Mouse (Mus musculus) cortical plate, adult 2 months (tissue): ENCODE measurements around the gene Tctn3. TPM values are rescaled to one million over a fixed set of nuclear protein-coding genes. Genes with fewer than 3 reads are reported as not detected.
"Not testable (repeated sequence)": the region's sequence is repeated elsewhere in the genome, so short reads cannot be mapped to it uniquely, and the experiment has no call there.

ENCODE experiments used
- H3K27ac ChIP-seq: fragments of 200-500 bp; 2 replicates; pipeline ENCODE4 v1.5.1; 2012; ENCODE audit warnings: low read length, control low read depth, inconsistent platforms; ENCODE audit not compliant: insufficient read depth
- H3K4me1 ChIP-seq: fragments of 200-500 bp; 2 replicates; pipeline ENCODE4 v1.6.1; 2011; ENCODE audit warnings: low read length; ENCODE audit not compliant: control insufficient read depth, insufficient read depth
- H3K4me3 ChIP-seq: fragments of 200-500 bp; 2 replicates; pipeline ENCODE4 v1.5.1; 2011; ENCODE audit warnings: mild to moderate bottlenecking, low read length, control low read depth; ENCODE audit not compliant: insufficient read depth
- CTCF ChIP-seq: fragments of 200-500 bp; IDR thresholded peaks from 2 replicates; pipeline ENCODE4 v1.5.1; 2011; ENCODE audit warnings: mild to moderate bottlenecking, control low read depth, low read length; ENCODE audit not compliant: insufficient read depth; ENCODE audit errors: extremely low read depth
- POLR2A ChIP-seq: fragments of 200-500 bp; IDR thresholded peaks from 2 replicates; pipeline ENCODE4 v1.6.1; 2011; ENCODE audit warnings: mild to moderate bottlenecking, low read length, control low read depth; ENCODE audit not compliant: insufficient read depth; ENCODE audit errors: extremely low read depth
- polyA plus RNA-seq: library from polyadenylated mRNA; depleted of rRNA; stranded (reverse); fragments of >200 nt; gene quantifications from 2 replicates; pipeline ENCODE4 v1.2.3, GENCODE M21; 2012

Tctn3 gene
- polyA plus RNA-seq, 1 experiment = 35.0 TPM

- Histone ChIP-seq H3K4me3 (no peak overlapping the region), H3K4me1 (no peaks in the 10 kb centered on the region), H3K27ac (no peak overlapping the region)
- TF ChIP-seq CTCF (no peak), POLR2A (no peak)
Observed at GRCm38 (mm10) chr19:40630606-40631005, 18.6 kb upstream of the Tctn3 start.

- Histone ChIP-seq H3K4me3 (no peak overlapping the region), H3K27ac (no peak overlapping the region), H3K4me1 (no peaks in the 10 kb centered on the region)
- TF ChIP-seq POLR2A = no peak
- TF ChIP-seq CTCF = no peak
Observed at GRCm38 (mm10) chr19:40630096-40630495, 18.1 kb upstream of the Tctn3 start.

GRCm38 (mm10) chr19:40628950-40629349 lies 16.9 kb upstream of the Tctn3 start:
- no peak for TF ChIP-seq POLR2A
- TF ChIP-seq CTCF = no peak
- Histone ChIP-seq H3K27ac (no peak overlapping the region), H3K4me1 (no peaks in the 10 kb centered on the region), H3K4me3 (no peak overlapping the region)

- H3K4me3 ChIP-seq = no peak overlapping the region
- TF ChIP-seq CTCF (no peak), POLR2A (no peak)
- no peaks in the 10 kb centered on the region for H3K4me1 ChIP-seq
- H3K27ac ChIP-seq = no peak overlapping the region
Observed at GRCm38 (mm10) chr19:40625935-40626334, 13.9 kb upstream of the Tctn3 start.

- H3K4me3 ChIP-seq, H3K27ac ChIP-seq, H3K4me1 ChIP-seq: not testable (repeated sequence)
Observed at GRCm38 (mm10) chr19:40621616-40622015, 9.6 kb upstream of the Tctn3 start.

GRCm38 (mm10) chr19:40616021-40616420 lies 4.0 kb upstream of the Tctn3 start:
- Histone ChIP-seq H3K27ac (no peak overlapping the region), H3K4me1 (peaks cover 2% of the 10 kb centered on the region; the same call in 1 of the 2 replicates), H3K4me3 (no peak overlapping the region)
- TF ChIP-seq CTCF = no peak
- no peak for TF ChIP-seq POLR2A

GRCm38 (mm10) chr19:40614811-40615210 lies 2.8 kb upstream of the Tctn3 start:
- Histone ChIP-seq H3K4me1 (peaks cover 2% of the 10 kb centered on the region; the same call in 1 of the 2 replicates), H3K27ac (no peak overlapping the region), H3K4me3 (no peak overlapping the region)
- TF ChIP-seq POLR2A (no peak), CTCF (no peak)

- no peak for TF ChIP-seq CTCF
- no peak for TF ChIP-seq POLR2A
- H3K4me1 ChIP-seq = peaks cover 2% of the 10 kb centered on the region; the same call in 1 of the 2 replicates
- H3K4me3 ChIP-seq = no peak overlapping the region
- H3K27ac ChIP-seq = no peak overlapping the region
Observed at GRCm38 (mm10) chr19:40607676-40608075, 4.4 kb downstream of the Tctn3 start.

GRCm38 (mm10) chr19:40605189-40605588 lies 6.8 kb downstream of the Tctn3 start:
- Histone ChIP-seq H3K4me1 (no peaks in the 10 kb centered on the region), H3K4me3 (no peak overlapping the region), H3K27ac (no peak overlapping the region)
- no peak for TF ChIP-seq CTCF
- TF ChIP-seq POLR2A = no peak

- H3K4me1 ChIP-seq = no peaks in the 10 kb centered on the region
- no peak overlapping the region for H3K4me3 ChIP-seq
- no peak for TF ChIP-seq POLR2A
- no peak for TF ChIP-seq CTCF
- no peak overlapping the region for H3K27ac ChIP-seq
Observed at GRCm38 (mm10) chr19:40601870-40602269, 10.2 kb downstream of the Tctn3 start.

GRCm38 (mm10) chr19:40600846-40601245 lies 11.2 kb downstream of the Tctn3 start:
- H3K4me1 ChIP-seq, H3K4me3 ChIP-seq, H3K27ac ChIP-seq: not testable (repeated sequence)
